Mouse (Mus musculus) liver, adult (tissue): Measurements from ENCODE around the gene Mfsd4b5.

Experiments
- GATA4 ChIP-seq: IDR thresholded peaks from 2 replicates; pipeline ENCODE4 v1.6.1; 2014; ENCODE audit warnings: mild to moderate bottlenecking, low read length; ENCODE audit not compliant: insufficient replicate concordance

The Mfsd4b5 gene

DNA sequence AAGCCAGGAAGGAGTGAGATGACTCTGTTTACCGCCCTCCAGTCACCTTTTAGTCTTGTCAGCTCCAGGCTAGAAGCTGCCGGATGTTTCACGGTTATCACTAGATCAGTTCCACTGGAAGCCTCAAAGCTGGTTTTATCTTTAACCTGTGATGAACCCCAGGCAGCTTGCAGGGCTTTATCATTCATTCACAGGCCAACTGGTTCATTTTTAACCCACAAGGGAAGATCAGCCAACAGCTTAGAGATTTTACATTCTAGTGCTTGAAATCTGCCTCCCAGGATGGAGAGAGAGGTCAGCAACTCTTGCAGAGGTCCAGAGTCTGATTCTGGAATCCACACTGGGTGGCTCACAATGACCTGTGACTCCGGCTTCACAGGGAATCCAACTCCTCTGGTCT lies 4.7 kb upstream of the Mfsd4b5 start:
- TF ChIP-seq GATA4, result peak; percentile 98

DNA sequence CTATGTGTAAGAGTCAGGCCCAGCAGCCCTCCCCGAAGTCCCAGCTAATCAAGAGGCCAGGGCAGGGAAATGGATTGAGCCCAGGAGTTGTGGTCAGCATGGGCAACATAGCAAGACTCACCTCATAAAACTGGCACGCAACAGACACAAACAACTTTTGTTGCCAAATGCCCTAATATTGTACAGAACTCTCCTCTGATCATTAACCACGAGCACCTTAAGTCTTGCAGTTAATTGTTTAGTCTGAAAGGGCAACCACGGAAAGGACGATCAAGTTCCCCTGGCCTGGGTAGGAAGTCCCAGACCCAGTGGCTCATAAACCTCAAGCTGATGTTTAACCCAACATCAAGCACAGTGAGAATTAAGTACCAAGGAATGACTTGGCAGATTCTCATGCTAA lies 3.8 kb downstream of the Mfsd4b5 start:
- no peak for TF ChIP-seq GATA4

DNA sequence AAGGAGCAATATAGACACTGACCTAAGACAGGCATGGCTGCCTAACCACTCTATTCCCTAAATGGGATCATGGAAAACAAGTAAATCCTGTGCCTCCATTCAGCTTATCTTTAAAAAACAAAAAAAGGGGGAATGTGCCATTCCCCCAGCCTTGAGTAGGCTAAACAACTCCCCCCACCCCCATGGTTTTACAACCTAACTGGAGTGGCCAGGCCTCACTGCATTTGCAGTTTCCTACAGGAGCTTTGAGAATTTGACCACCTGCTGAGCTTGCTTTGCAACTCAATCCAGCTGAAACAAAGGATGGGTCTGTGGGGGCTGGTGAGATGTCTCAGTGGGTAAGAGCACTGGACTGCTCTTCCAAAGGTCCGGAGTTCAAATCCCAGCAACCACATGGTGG lies 8.2 kb downstream of the Mfsd4b5 start:
- no peak for TF ChIP-seq GATA4

DNA sequence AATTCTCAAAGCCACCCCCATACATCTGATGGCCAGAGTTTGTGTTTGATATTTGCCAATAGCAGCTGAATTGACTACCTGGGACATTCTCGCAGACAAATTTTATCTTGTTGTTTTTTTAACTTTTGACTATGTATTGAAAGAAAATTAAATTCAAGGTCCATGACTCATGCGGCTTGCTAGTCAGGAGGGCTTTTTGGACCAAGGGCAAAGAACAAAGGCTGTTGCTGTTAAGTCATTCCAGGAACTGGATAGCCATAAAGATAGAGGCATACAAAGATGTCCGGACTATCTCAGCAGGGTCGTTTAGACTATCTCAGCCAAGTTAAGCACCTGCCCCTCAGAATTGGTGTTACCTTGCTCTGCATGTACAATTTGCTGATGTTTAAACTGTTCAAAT lies 9.1 kb downstream of the Mfsd4b5 start:
- no peak for TF ChIP-seq GATA4

DNA sequence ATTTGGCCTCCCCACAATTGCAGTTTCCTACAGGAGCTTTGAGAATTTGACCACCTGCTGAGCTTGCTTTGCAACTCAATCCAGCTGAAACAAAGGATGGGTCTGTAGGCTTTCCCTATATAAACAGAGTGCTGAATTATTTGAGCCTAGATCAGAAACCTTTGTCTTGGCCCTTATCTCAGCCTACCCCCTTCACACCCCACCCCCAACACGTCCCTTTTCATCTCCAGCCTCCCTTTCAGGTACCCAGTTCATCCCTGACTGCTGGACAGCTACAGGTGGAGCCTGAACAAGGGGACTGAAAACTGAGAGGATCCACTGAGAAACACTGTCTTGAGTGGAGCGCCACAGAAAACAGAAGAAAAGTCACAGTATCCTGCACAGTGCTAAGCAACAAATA lies 10.7 kb downstream of the Mfsd4b5 start:
- TF ChIP-seq GATA4, result no peak

GRCm38 (mm10) chr10:39974982-39975381 lies 11.5 kb downstream of the Mfsd4b5 start:
- TF ChIP-seq GATA4, result no peak

GRCm38 (mm10) chr10:39967512-39967911 lies 18.9 kb downstream of the Mfsd4b5 start:
- TF ChIP-seq GATA4, result no peak

DNA sequence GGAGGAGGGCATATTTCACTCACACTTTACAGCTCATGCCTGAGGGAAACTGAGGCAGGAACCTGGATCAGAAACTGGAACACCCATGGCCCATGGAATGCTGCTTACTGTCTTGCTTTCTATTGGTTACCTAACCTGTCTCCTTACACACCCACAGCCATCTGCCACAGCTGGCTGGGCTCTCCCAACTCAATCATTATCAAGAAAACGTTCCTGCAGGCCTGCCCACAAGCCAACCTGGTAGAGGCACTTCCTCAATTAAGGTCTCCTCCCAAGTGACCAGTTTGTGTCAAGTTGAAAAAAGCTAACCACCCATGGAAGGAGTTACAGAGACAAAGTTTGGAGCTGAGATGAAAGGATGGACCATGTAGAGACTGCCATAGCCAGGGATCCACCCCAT lies 24.5 kb downstream of the Mfsd4b5 start:
- no peak for TF ChIP-seq GATA4

DNA sequence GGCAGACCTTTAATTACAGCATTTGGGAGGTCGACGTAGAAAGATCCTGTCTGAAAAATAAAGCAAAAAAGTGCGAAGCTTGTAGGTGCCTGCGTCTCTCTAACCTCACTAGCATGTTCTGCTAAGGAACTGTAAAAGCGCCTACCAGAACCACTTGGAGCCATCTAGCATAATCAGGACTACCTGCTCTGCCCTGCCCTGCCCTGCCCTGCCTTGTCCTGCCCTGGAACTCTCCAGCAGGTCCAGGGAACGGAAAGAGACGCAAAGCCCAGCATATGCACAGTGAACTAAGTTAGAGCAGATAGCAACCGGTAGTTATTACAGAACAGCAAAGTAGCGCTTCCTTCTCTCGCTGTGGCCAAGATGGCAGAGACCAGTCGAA lies 26.0 kb downstream of the Mfsd4b5 start:
- no peak for TF ChIP-seq GATA4

DNA sequence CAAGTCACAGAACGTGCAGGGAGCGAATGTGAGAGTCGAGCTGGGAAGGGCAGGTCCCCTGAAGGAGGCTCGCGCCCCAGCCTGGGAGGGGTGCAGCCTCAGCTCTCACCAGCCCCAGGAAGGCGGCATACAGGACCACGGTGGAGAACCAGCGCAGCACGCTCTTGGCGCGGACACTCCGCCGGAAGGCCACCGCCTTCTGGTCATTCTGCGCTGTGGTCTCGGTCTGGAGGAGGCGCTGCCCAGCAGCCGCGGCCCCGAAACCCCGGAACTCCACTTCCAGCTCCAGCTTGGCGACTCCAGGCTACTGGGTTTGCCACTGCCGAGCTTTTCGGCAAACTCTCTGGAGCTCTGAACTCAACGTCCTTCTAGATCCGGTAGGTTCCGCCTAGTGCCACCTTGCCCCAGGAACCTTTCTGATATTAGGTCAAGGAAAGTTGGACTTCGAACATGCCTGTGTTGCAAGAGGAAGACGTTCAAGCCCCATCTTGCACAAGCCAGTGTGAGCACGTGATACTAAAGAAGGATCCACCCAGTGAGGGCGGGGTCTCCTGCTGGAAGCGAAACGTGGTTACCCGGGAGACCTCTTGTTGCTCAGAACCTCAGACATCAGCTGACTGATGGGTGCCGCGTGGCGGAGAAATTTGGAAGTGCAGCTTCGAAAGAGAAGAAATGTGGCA lies 26.5 kb downstream of the Mfsd4b5 start, which contains the start of gene Mfsd4b3:
Gene Mfsd4b3 (minus strand): TSS at position 393 of the 680 bp plus-strand sequence.
- no peak; the same call in 1 of the 2 replicates for TF ChIP-seq GATA4

GRCm38 (mm10) chr10:39958266-39958665 lies 28.2 kb downstream of the Mfsd4b5 start:
- no peak for TF ChIP-seq GATA4

GRCm38 (mm10) chr10:39956340-39956878 lies 30.0 kb downstream of the Mfsd4b5 start:
- TF ChIP-seq GATA4, result no peak

- TF ChIP-seq GATA4, result no peak
Observed at GRCm38 (mm10) chr10:39955163-39955562, 31.3 kb downstream of the Mfsd4b5 start.

DNA sequence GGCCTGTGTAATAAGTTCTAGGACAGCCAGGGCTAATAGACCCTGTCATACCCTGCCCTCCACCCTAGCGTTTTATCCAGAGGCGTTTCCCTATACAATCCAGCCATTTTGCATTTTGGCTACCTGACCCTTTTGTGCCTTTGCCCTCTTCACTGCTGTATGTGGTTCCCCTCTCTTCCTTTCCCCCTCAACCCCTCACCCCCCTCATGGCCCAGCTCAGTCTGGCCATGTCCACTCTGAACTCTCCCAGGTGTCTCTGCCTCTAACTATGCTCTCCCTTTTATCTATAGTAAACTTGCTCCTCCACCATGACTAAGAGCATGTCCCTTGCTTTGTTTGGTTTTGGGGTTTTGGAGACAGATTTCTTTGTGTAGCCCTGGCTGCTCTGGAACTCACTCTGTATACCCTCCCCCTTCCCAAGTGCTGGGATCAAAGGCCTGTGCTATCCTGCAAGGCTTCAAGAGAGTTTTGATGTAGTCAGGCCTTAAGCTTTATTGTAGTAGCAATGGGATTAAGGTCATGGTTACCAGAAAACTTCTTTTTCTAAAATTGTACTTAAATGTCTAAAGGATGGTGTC lies 37.0 kb downstream of the Mfsd4b5 start:
- no peak for TF ChIP-seq GATA4

GRCm38 (mm10) chr10:39936553-39936952 lies 49.9 kb downstream of the Mfsd4b5 start:
- no peak for TF ChIP-seq GATA4

DNA sequence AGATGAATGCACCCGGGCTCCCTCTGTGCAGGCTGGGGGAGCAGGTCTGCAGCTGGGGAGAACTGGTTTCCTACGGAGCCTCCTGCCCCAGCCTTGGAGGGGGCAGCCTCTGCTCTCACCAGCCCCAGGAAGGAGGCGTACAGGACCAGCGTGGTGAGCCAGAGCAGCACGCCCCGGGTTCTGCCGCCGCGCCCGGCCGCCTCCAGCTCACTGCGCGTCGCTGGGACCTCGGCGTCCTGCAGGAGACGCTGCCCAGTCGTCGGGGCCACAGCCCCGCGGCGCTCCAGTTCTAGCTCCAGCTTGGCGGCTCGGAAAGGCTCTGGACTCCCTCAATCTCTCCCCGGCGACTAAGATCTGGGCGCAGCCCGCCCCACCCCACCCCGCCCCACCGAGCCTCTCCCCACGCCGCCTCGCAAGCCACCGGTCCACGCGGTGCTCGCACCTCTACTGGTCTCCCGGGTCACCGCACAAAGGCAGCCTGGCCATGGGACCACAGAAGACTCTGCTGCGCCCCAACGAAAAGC lies 59.8 kb downstream of the Mfsd4b5 start, which contains the start of gene Mfsd4b2:
Gene Mfsd4b2 (minus strand): TSS at position 308 of the 524 bp plus-strand sequence.
- TF ChIP-seq GATA4, result no peak
